Mouse (Mus musculus) right cerebral cortex, adult 18-20 months (tissue): ENCODE measurements around the gene Sae1.

Experiments used
- DNase-seq: peaks from one replicate; pipeline ENCODE4 v3.0.0; 2022; ENCODE audit warnings: mixed read lengths

Gene Sae1

GRCm38 (mm10) chr7:16387160-16388041 lies at the start of gene Sae1:
Sae1 (minus strand) TSS chr7:16387806.
- peak; percentile 98 for DNase-seq

GRCm38 (mm10) chr7:16435088-16435487 lies 47.5 kb upstream of the Sae1 start:
- DNase-seq: no peak

- no peak for DNase-seq
Observed at GRCm38 (mm10) chr7:16433352-16433971, 45.9 kb upstream of the Sae1 start.

- peak; percentile 65 for DNase-seq
Observed at GRCm38 (mm10) chr7:16426129-16426729, 38.6 kb upstream of the Sae1 start.

GRCm38 (mm10) chr7:16425721-16426120 lies 38.1 kb upstream of the Sae1 start:
- DNase-seq: no peak

GRCm38 (mm10) chr7:16423731-16424130 lies 36.1 kb upstream of the Sae1 start:
- no peak for DNase-seq

GRCm38 (mm10) chr7:16422222-16422856 lies 34.7 kb upstream of the Sae1 start:
- no peak for DNase-seq

- DNase-seq: no peak
Observed at GRCm38 (mm10) chr7:16420493-16421118, 33.0 kb upstream of the Sae1 start.

- DNase-seq: no peak
Observed at GRCm38 (mm10) chr7:16418713-16419112, 31.1 kb upstream of the Sae1 start.

GRCm38 (mm10) chr7:16417141-16417771 lies 29.6 kb upstream of the Sae1 start:
- DNase-seq: no peak

- no peak for DNase-seq
Observed at GRCm38 (mm10) chr7:16415426-16415825, 27.8 kb upstream of the Sae1 start.

GRCm38 (mm10) chr7:16412930-16413329 lies 25.3 kb upstream of the Sae1 start:
- no peak for DNase-seq

GRCm38 (mm10) chr7:16412220-16412896 lies 24.8 kb upstream of the Sae1 start:
- DNase-seq: no peak

- no peak for DNase-seq
Observed at GRCm38 (mm10) chr7:16411100-16411499, 23.5 kb upstream of the Sae1 start.

GRCm38 (mm10) chr7:16406978-16407377 lies 19.4 kb upstream of the Sae1 start:
- no peak for DNase-seq

- DNase-seq: peak; percentile 44
Observed at GRCm38 (mm10) chr7:16405516-16406351, 18.1 kb upstream of the Sae1 start.

- no peak for DNase-seq
Observed at GRCm38 (mm10) chr7:16405073-16405455, 17.5 kb upstream of the Sae1 start.

- DNase-seq: no peak
Observed at GRCm38 (mm10) chr7:16404315-16405072, 16.9 kb upstream of the Sae1 start.

- no peak for DNase-seq
Observed at GRCm38 (mm10) chr7:16402968-16403948, 15.7 kb upstream of the Sae1 start.
